Mouse (Mus musculus) T-helper 17 cell (primary cell): Measurements from ENCODE around the gene Dido1.

Experiments used
- in situ Hi-C, 2 experiments: fragments of 300-600 bp; cut with MboI, MseI; formaldehyde crosslinking; loops; 1 replicate in 1 of 2; 2 replicates in 1 of 2; pipeline ENCODE4 v1.15.1; 2025; ENCODE audit warnings: high pct_unique_total_duplicates in 2 of 2

Dido1 gene

DNA sequence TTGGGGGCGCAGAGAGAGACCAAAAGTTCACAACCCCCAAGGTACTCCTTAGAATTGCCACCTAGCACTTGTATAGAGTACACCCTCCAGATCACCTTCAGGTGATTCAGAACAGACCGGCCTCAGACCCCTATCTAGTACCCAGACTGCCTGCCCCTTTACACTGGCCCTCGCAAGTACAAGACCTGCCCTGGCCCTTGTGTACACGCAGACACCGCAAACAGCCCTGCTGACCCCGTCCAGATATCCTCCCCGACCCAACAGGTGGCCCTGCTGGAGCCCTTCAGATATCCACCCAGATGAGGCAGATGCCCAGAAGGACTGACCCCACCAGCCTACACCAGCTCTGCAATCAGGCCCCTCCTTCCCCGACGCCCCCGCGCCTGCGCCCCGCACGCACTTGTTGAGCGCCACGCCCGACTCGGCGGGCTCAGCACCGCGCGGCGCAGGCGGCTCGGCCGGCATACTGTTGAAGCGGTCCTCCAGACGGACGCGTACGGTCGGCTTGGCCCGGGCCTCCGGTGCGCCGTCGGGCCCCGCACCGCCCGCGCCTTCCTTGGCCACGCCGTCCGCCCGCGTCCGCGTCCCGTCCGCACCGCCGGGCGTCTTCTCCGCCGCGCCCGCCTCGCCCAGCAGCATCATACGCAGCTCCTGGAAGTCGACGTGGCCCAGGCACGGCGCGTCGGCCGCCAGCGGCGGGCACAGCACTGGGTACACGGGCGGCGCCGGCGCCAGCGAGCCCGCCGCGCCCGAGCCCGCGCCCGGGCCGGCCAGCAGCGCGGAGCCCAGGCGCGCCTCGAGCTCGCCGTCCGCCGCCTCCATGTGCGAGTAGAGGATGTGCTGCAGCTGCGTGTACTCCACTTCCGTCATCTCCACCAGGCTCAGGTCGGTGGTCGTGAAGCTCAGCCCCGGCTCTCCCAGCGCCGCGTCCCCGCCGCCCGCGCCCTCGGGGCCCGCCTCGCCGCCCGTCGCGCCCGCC is 67.9 kb downstream of the Dido1 start:
- in situ Hi-C loops: loop anchor here in 1 of 2 experiments (25.0 kb wide), 1 partner anchor 980 kb away; no protein-coding TSS in a partner anchor

DNA sequence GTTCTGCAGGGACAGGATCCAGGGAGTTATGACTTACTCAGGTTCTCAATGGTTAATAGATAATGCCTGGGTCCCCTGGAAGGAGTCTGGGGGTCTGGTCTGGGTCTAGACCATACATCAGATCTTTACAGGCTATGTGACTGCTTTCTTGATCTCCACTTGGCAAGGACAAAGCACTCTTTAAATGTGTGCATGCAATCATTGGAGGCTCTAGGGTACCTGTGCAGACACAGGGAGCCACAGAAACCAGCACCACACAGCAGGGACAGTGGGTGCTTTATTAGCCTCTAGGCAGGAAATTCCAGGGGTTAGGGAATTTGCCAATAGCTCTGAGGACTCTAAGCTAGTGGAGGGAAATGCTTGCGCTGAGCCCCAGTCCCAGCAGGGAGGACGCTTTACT is 97.9 kb downstream of the Dido1 start:
- in situ Hi-C loops: no loop called here

DNA sequence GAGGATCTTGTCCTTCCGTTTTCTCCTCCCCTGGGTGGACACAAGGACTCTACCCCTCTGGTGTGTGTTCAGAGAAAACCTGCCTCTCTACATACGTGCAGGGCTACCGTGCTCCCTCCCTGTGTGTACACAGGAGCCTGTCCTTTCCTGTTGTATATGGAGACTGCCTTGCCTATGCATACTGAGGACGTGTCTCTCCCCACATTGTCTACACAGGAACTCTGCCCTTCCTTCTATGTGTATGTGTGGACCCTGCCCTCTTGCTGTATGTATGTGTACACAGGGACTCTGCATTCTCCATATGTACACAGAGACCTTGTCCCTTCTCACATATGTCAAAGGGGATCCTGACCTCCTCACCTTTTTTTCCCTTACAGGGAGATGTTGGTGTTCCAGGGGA is 99.5 kb downstream of the Dido1 start:
- in situ Hi-C loops: no loop called here
